Mouse (Mus musculus): ENCODE results near the gene Ap2b1. TPM values are rescaled to one million over a fixed set of nuclear protein-coding genes. Genes with fewer than 3 reads are reported as not detected.

The Ap2b1 gene
- polyA plus RNA-seq, 1 experiment from 2014 or later: 59.8 TPM

- ATAC-seq (ENCODE audit: low read depth): peak; percentile 24; the same call in 1 of the 2 replicates
- H3K9me3 ChIP-seq (ENCODE audit: control insufficient read depth, low read length): no peaks in the 10 kb centered on the region
- peaks cover 9% of the 10 kb centered on the region for H3K27me3 ChIP-seq (ENCODE audit: control insufficient read depth, insufficient read depth, low read depth, low read length)
- H3K9ac ChIP-seq (ENCODE audit: low read length): no peak overlapping the region
- no peaks in the 10 kb centered on the region for H3K36me3 ChIP-seq (ENCODE audit: control insufficient read depth, insufficient read depth, low read length)
- H3K27ac ChIP-seq (ENCODE audit: low read length): peak overlapping the region; percentile 28; the same call in 1 of the 2 replicates
- 24% methylated on average over 4 of the region's 4 CpGs for WGBS
- H3K4me3 ChIP-seq (ENCODE audit: low read length): no peak overlapping the region
- peaks cover 32% of the 10 kb centered on the region for H3K4me1 ChIP-seq (replicated peaks; ENCODE audit: control insufficient read depth, insufficient read depth, low read length)
- no peak overlapping the region for H3K4me2 ChIP-seq (ENCODE audit: low read depth, low read length)
These were observed 150.5 kb downstream of the Ap2b1 start for GRCm38 (mm10) chr11:83449298-83449697.

- Histone ChIP-seq H3K4me3 (ENCODE audit: low read length) (no peak overlapping the region), H3K4me1 (replicated peaks; ENCODE audit: control insufficient read depth, insufficient read depth, low read length) (peaks cover 40% of the 10 kb centered on the region)
- 26% methylated on average over 1 of the region's 1 CpGs for WGBS
These were observed 151.7 kb downstream of the Ap2b1 start for GRCm38 (mm10) chr11:83450550-83450949.

GRCm38 (mm10) chr11:83451281-83451680, 152.5 kb downstream of the Ap2b1 start:
- Histone ChIP-seq H3K4me3 (ENCODE audit: low read length) (no peak overlapping the region), H3K4me2 (ENCODE audit: low read depth, low read length) (no peak overlapping the region), H3K27me3 (ENCODE audit: control insufficient read depth, insufficient read depth, low read depth, low read length) (no peaks in the 10 kb centered on the region), H3K36me3 (ENCODE audit: control insufficient read depth, insufficient read depth, low read length) (no peaks in the 10 kb centered on the region), H3K27ac (ENCODE audit: low read length) (no peak overlapping the region), H3K9ac (ENCODE audit: low read length) (no peak overlapping the region), H3K9me3 (ENCODE audit: control insufficient read depth, low read length) (no peaks in the 10 kb centered on the region), H3K4me1 (replicated peaks; ENCODE audit: control insufficient read depth, insufficient read depth, low read length) (peaks cover 42% of the 10 kb centered on the region)
- ATAC-seq (ENCODE audit: low read depth): no peak
- 82% methylated on average over 10 of the region's 10 CpGs for WGBS

More at GRCm38 (mm10) chr11:83450550-83450949, 151.7 kb downstream of the Ap2b1 start:
- H3K4me2 ChIP-seq (ENCODE audit: low read depth, low read length): no peak overlapping the region
- H3K36me3 ChIP-seq (ENCODE audit: control insufficient read depth, insufficient read depth, low read length): no peaks in the 10 kb centered on the region
- no peak overlapping the region for H3K9ac ChIP-seq (ENCODE audit: low read length)
- H3K27me3 ChIP-seq (ENCODE audit: control insufficient read depth, insufficient read depth, low read depth, low read length): no peaks in the 10 kb centered on the region
- no peak overlapping the region for H3K27ac ChIP-seq (ENCODE audit: low read length)
- H3K9me3 ChIP-seq (ENCODE audit: control insufficient read depth, low read length): no peaks in the 10 kb centered on the region
- no peak for ATAC-seq (ENCODE audit: low read depth)

GRCm38 (mm10) chr11:83454548-83454947, 155.7 kb downstream of the Ap2b1 start:
- no peaks in the 10 kb centered on the region for H3K27me3 ChIP-seq (ENCODE audit: control insufficient read depth, insufficient read depth, low read depth, low read length)
- H3K9ac ChIP-seq (ENCODE audit: low read length): no peak overlapping the region
- no peak overlapping the region for H3K4me3 ChIP-seq (ENCODE audit: low read length)
- H3K4me2 ChIP-seq (ENCODE audit: low read depth, low read length): no peak overlapping the region
- H3K4me1 ChIP-seq (replicated peaks; ENCODE audit: control insufficient read depth, insufficient read depth, low read length): peaks cover 17% of the 10 kb centered on the region
- ATAC-seq (ENCODE audit: low read depth): peak; percentile 82
- peak overlapping the region; percentile 50 for H3K27ac ChIP-seq (ENCODE audit: low read length)
- WGBS: 3% methylated on average over 4 of the region's 4 CpGs
- no peaks in the 10 kb centered on the region for H3K9me3 ChIP-seq (ENCODE audit: control insufficient read depth, low read length)
- H3K36me3 ChIP-seq (ENCODE audit: control insufficient read depth, insufficient read depth, low read length): no peaks in the 10 kb centered on the region

Other genes with a start within 250 kb of the Ap2b1 start
- gene Slfn2, start 233.9 kb upstream of the Ap2b1 start, polyA plus RNA-seq (2015; fragmentation: Nextera tagmentation; extraction: Ambion mirVana): 7.5 and 8.2 TPM in 2 replicates
- 0.75 and 0.84 TPM in 2 replicates for gene Slfn1, start 182.2 kb upstream of the Ap2b1 start, polyA plus RNA-seq (2015; fragmentation: Nextera tagmentation; extraction: Ambion mirVana)
- 0.11 TPM in 1 of 2 replicates, not detected in the other for gene Slfn4, start 123.8 kb upstream of the Ap2b1 start, polyA plus RNA-seq (2015; fragmentation: Nextera tagmentation; extraction: Ambion mirVana)
- 1.1 and 1.2 TPM in 2 replicates for gene Slfn3, start 107.7 kb upstream of the Ap2b1 start, polyA plus RNA-seq (2015; fragmentation: Nextera tagmentation; extraction: Ambion mirVana)
- 0.45 and 0.75 TPM in 2 replicates for gene Slfn14, start 12.3 kb upstream of the Ap2b1 start, polyA plus RNA-seq (2015; fragmentation: Nextera tagmentation; extraction: Ambion mirVana)
- gene Pex12, start 3.6 kb downstream of the Ap2b1 start, polyA plus RNA-seq (2015; fragmentation: Nextera tagmentation; extraction: Ambion mirVana): 13.1 and 13.9 TPM in 2 replicates
- gene Rasl10b, start 110.1 kb downstream of the Ap2b1 start, polyA plus RNA-seq (2015; fragmentation: Nextera tagmentation; extraction: Ambion mirVana): 0.41 and 0.62 TPM in 2 replicates
- gene Gas2l2, start 130.4 kb downstream of the Ap2b1 start, polyA plus RNA-seq (2015; fragmentation: Nextera tagmentation; extraction: Ambion mirVana): 0.53 and 0.82 TPM in 2 replicates
- gene 1700020L24Rik, start 138.7 kb downstream of the Ap2b1 start, polyA plus RNA-seq (2015; fragmentation: Nextera tagmentation; extraction: Ambion mirVana): 0.39 TPM in 1 of 2 replicates, not detected in the other
- gene Mmp28, start 164.0 kb downstream of the Ap2b1 start, polyA plus RNA-seq (2015; fragmentation: Nextera tagmentation; extraction: Ambion mirVana): 1.7 and 1.8 TPM in 2 replicates
- 12.3 and 13.9 TPM in 2 replicates for gene Taf15, start 174.1 kb downstream of the Ap2b1 start, polyA plus RNA-seq (2015; fragmentation: Nextera tagmentation; extraction: Ambion mirVana)
- gene Heatr9, start 223.2 kb downstream of the Ap2b1 start, polyA plus RNA-seq (2015; fragmentation: Nextera tagmentation; extraction: Ambion mirVana): not detected in 2 replicates
- gene Ccl5, start 231.5 kb downstream of the Ap2b1 start, polyA plus RNA-seq (2015; fragmentation: Nextera tagmentation; extraction: Ambion mirVana): 1.1 and 1.9 TPM in 2 replicates

Data from lung, embryonic 16.5 days (tissue).